Mouse (Mus musculus) cerebellum, postnatal 36 days (tissue): ENCODE measurements at regions not wholly inside any gene's neighbourhood (a gene's known extent, or its start where the extent isn't known, plus 50 kb on each side); places are given as distances from the start of the nearest gene placed in this dataset.

Experiments used
- DNase-seq, 2 experiments: peaks; one replicate each; pipeline ENCODE4 v3.0.0; 2021 to 2022; ENCODE audit warnings: mixed read lengths in 2 of 2

DNA sequence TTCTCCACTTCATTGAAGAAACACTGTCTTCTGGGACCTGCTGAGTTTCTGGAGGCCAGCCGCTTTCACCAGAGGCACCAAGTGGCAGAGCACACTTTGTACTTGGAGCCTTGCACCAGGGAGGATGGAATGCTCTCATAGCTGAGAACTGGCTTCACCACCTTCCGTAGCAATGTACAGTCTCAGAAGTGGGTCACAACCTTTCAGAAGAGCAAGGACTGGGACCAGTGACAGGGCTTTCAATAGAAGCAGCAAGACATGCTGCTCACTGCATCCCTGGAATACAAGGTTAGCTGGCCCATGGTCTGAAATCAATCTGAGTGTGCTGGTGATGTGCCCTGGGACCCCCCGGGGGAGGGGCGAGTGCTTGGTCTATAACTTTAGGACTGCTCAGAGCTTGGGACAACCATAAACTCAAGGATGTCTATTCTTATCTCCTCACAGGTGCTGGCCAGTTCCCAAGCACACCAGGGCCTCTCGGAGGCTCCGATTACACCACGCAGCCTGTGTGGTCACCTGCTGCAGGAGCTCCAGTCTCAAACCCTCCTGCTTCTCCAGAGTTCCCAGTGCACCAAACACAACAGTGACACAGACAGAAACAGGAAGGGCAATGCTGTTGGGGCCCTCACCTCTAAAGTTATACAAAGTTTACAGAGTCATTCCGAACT, 114.4 kb upstream of the Tmem45b start:
- DNase-seq: no peak

DNA sequence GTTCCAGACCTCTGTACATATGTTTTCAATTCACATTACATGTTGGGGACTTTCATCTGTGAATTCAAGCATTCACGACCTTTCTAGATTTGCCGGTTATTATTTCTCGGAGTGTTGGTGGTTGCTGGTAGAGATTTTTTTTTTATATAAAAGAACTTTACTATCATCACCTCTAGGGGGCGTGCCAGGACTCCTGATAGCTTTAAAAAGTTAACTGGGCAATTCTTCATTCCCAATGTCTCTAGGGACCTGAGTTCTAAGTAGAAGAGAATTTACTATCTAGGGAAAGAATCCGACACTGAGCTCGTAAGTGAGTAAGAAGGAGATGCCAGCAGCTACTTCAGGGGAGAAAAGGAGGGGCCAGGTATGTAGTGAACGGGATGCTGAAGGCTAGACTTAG, 112.8 kb upstream of the Tmem45b start:
- no peak for DNase-seq

DNA sequence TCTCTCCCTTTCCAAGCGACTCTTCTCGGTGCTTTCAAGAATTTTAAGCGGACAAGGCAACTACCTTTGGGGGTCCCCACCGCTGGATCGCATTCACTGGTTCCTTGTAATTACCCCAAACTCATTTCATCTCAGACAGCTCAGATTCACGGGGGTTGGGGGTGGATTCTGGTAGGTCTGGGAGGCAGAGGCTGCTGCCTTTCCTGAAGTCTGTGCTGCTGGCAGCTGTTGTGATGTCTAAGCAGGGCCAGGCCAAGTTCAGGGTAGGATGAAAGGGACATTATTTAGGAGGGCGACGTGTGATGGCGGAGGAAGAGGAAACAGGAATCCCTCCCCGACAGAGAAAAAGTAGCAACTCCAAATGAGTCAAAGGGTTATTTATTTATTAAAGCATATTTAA, 102.8 kb upstream of the Tmem45b start:
- no peak for DNase-seq

DNA sequence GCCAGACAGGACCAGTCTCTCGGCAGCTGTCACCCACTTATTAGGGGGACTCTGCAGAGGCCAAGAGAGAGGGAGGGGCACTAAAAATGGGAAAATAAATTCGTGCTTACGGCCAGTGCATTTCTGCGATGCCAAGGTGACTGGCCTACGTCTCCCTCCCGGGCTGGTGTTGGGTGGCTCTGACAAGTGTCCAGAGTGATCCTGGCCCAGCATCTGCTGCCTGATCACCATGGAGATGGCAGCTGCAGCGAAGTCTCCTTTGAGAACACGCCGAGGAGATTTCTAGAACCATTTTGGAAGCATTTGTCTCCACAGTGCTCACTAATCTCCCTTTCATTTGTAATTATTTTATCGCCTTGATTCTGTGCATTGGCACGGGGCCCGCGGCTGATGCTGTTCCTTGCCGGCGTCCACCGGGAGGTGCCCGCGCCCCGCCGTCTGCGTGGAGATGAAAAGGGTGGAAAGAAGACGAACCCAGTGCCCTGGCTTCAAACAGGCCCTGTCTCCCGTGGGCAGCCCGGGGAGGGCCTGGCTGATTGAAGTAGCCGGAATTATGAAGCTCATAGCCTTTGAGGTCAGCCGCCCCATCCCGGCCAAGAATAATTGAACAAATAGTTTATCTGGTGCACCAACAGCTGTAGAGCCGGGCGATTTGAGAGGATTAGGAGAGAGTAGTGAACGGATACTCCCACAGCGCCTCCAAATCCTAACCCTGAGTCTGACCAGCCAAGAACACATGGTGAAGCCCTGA, 102.2 kb upstream of the Tmem45b start:
- peak in 1 of 2 experiments; percentile 7 for DNase-seq

DNA sequence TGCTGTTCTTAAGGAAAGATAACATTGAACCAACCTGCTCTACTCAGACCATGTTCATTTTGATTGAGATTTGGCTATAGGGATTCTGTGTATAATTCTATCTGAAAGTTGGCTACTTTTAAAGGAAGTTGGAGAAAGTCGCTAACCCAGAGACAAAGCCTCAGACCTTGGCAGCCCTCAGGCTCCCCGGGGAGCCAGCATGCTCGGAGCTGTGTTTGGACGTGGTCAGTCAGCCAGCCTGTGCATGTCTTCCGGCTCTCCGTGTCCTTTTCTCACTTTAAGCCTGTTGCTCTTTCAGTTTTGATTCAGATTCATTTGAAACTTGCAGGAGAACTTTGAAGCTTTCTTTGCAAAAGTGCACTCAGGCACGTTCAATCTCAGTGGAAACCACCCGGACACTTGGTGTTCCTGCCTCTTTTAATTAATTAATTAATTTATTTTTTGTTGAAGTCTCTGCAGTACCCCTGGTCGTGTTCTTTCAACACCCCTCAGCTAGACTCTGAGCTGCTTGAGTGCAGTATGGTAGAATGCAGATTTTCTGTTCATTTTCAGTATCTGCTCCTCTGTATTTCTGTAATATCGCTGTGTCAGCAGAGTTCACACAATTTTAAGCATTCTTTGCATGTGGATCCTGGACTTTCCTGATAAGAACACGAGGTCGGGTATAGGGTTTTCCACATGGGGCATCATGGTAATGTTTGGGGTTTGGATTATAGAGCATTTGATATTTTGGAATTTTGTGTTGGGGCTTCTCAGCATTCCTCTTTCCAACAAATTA, 100.9 kb upstream of the Tmem45b start:
- DNase-seq: no peak

DNA sequence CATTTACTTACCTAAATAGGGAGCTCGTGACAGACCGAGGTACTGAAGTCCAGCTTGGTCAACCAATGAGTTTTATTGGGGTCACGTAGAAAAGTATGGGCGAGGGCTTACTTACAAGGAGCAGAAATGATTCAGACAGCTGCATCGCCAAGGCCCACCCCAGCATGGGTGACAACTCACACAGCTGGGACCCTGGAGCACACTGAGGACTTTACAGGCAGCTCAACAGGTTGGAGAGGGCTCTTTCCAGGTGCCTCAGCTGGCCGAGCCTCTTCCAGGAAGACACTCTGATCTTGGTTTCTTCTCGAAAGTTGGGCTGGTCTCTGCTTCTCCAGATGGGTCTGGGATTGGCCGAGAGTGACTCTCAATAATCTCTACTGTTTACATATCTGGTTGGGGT, 99.3 kb upstream of the Tmem45b start:
- no peak for DNase-seq

DNA sequence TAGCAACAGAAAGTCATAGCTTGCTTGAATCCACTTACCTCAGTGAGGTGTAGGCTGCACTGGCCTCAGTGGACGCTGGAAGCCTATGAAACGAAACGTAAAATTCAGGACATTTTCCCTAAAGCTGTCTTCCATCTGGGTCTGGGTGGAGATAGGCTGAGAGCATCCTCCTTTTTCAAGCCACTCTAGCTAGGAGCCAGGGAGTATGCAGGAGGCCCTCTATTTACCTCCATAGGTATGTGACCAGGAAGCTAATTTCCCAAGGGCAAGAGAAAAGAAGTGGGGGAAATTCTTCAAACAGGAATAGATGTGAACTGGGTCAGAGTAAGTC, 95.9 kb upstream of the Tmem45b start:
- DNase-seq: no peak

DNA sequence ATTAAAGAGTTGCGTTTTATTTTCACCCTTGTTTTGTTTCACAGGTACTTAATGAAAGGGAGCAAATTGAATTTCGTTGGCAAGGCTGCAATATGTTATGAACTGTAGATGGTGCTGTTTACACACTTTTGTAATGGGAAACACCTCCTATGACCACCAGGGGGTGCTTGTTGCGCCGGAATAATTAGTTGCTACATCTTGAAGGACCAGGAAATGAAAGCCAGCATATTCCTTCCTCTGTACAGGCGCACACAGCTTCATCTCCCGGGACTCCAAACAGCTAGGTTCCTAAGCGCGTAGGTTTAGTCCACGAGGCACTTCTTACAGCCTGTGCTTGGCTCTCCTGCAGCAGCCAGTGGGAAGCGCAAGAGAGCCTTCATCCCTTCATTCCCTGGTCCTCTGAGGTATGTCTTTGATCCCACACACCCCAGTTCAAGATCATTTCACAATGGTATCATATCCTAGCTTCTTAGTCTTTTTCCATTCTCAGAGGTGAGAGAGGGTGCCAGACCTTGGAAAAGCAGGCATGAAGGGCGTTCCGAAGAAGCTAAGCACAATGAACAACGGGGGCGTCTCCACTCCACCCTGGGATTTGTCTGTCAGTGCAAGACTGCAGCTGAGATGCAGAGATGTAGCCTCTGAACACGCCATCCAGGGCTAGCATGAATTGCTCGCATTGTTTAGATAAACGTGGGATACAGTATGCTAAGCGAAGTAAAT, 95.4 kb upstream of the Tmem45b start:
- peak; percentile 62 to 72 for DNase-seq

DNA sequence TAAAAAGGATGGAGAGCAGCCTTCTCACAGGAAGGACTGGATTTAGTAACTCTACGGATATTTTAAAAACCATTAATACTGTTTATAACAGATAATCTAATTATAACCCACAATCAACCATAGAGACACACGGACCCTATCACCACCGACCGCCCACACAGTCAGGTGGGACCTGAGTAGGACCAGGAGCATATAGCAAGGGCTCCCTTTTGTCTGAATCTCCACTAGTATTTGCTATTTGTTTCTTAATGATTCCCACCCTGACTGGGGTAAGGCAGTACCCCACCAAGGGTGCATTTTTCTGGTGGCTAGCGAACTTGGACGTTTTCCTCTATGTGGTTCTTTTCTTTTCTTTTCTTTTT, 79.4 kb upstream of the Tmem45b start:
- no peak for DNase-seq

DNA sequence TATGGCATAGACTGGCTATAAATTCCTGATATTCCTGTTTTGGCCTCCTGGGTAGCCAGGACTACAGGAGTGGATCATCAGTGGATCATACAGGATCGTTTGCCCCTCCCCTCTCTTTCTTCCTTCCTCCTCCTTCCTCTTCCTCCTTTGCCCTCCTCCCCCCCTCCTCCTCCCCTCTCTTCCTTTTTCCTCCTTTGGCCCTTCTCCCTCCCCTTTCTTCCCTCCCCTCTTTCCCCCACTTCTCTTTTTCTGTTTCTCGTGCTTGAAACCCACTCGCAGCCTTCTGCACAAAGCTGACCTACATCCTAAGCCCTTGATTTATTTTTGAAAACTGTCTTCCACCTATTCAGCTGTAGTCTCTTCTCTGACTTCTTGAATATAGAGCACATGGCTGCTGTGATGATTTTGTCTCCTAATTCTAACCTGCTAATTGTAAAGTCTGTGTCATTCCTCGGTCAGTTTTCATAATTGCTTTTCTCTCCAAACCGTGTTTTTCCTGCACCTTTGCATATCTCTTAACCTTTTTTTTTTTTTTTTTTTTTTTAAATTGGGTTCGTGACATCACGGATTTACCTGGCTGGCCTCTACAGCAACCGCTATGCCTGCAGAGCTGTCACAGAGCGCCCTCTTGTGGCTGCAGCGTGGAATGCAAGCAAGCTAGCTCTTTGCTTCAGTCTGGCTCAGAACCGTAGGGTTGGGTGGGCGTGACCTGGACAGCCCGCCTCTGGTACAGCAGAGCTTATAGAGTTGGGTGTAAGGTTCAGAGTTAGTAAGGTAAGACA, 78.8 kb upstream of the Tmem45b start:
- peak; percentile 73 to 80 for DNase-seq

DNA sequence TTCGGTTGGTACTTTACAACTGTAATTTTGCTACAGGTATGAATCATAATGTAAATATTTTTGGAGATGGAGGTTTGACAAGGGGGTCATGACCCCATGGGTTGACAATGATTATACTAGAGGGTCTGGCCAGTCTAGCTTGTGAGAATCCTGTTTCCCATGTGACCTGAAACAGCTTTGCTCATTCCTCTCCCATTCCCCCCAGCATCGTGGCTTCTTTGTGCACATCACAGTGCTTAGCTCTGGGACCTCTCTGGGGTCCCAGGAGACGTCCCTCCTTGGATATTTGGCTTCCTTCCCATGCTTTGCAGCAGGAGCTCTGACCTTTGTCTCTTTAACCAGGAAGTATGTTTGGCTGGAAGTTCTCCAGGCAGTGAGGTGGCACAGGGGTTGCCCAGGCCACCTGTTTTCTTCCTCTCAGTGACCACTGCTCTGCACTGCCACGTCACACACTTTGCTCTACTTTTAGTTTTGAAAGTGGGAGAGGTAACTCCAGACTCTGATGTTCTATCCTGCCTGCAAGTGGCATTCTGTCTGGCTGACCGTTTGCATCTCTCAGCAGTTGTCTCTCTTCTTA, 77.4 kb upstream of the Tmem45b start:
- no peak for DNase-seq

DNA sequence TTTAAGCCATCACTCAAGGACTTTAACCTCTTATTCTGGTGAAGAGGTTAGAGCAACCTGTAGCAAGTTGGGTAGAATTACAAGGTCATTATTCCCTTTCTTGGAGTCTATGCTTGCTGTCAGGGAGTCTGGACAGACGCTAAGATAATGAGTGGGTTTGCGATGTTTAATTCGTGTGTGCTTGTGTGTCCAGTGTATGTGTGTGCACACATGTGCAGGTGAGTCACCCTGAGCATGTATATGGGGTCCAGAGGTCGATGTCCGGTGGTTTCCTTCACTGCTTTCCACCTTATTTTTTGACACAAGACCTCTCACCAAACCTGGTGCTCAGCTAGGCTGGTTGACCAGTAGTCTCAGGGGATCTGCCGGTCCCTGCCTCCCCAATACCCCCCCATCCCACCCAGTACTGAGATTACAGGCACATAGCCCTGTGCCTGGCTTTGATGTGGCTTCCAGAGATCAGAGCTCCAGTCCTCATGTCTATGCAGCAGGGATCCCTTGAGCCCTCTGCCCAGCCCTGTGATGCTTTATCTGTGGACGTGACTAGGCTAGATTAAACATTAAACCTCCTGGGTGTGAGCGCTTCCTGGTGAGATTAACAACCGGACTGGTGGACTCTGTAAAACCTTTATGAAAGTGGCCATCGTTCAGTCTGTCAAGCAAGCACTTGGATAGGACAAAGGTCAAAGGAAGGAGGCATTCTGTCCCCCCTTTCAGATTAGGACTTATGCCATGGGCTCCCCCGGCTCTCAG, 74.4 kb upstream of the Tmem45b start:
- DNase-seq: no peak

DNA sequence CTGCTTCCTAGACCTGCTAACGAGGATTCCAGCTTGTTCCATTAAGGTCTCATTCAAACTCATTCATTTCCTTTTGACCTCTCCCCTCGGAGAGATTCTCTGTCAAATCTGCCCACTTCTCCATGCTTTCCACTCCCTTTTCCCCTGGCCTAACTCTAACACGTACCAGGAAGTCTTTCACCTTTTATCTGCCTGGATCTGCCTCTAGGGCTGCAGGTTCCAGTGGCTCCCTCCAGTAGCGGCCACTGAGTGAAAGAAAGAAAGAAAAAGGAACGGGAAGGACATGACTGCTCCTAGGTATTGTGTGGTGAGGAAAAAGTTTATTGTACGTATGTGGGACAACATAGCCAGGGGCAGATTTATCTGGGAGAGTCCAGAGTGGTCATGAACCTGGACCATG, 64.8 kb upstream of the Tmem45b start:
- DNase-seq: no peak

DNA sequence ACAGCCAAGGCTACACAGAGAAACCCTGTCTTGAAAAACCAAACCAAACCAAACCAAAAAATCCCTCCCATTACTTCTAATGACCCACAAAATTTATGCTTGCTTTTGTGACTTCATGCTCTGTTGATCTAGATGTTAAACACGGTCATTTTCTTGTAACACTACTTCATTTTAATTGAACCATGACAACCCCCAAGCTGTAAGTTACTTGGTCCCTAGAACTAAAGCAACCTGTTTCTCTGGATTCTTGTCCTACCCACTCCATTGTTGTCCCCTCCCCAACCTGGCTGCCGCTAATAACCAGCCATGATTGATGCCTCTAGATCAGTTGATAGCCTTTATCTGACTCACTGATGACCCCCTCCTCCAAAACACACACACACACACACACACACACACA, 63.0 kb upstream of the Tmem45b start:
- no peak for DNase-seq
